Mouse (Mus musculus) hindbrain, embryonic 16.5 days (tissue): ENCODE measurements around the gene Gm11733. TPM values are rescaled to one million over a fixed set of nuclear protein-coding genes. Genes with fewer than 3 reads are reported as not detected.

Source experiments
- ATAC-seq: fragments of 200-750 bp; cut with Nextera tagmentation; 2 replicates; pipeline ENCODE4 v1.8.0; 2017; ENCODE audit warnings: moderate TSS enrichment, moderate library complexity
- H3K27ac ChIP-seq: fragments of 300-500 bp; sonication (generic); 2 replicates; pipeline ENCODE4 v1.5.1; 2014; ENCODE audit warnings: low read depth, mild to moderate bottlenecking, control low read depth, low read length, moderate library complexity
- H3K27me3 ChIP-seq: fragments of 300-500 bp; sonication (generic); replicated peaks from 2 replicates; pipeline ENCODE4 v1.6.1; 2014; ENCODE audit warnings: low read length; ENCODE audit not compliant: control insufficient read depth, insufficient read depth
- H3K36me3 ChIP-seq: fragments of 300-500 bp; sonication (generic); 2 replicates; pipeline ENCODE4 v1.6.1; 2014; ENCODE audit warnings: mild to moderate bottlenecking, low read length, moderate library complexity, mixed read lengths; ENCODE audit not compliant: control insufficient read depth, insufficient read depth
- H3K4me1 ChIP-seq: fragments of 300-500 bp; sonication (generic); 2 replicates; pipeline ENCODE4 v1.6.1; 2014; ENCODE audit warnings: low read depth, low read length; ENCODE audit not compliant: control insufficient read depth, insufficient read depth
- H3K4me2 ChIP-seq: fragments of 300-500 bp; sonication (generic); 2 replicates; pipeline ENCODE4 v1.6.1; 2014; ENCODE audit warnings: mild to moderate bottlenecking, low read length, control low read depth, moderate library complexity
- H3K4me3 ChIP-seq: fragments of 300-500 bp; sonication (generic); 2 replicates; pipeline ENCODE4 v1.5.1; 2014; ENCODE audit warnings: mild to moderate bottlenecking, low read length, control low read depth, moderate library complexity
- H3K9ac ChIP-seq: fragments of 300-500 bp; sonication (generic); 2 replicates; pipeline ENCODE4 v1.6.1; 2014; ENCODE audit warnings: low read depth, mild to moderate bottlenecking, control low read depth, low read length, moderate library complexity
- H3K9me3 ChIP-seq: fragments of 300-500 bp; sonication (generic); 2 replicates; pipeline ENCODE4 v1.6.1; 2014; ENCODE audit warnings: mild to moderate bottlenecking, low read length, moderate library complexity; ENCODE audit not compliant: control insufficient read depth
- WGBS: fragments of 180-500 bp; shearing (Covaris S2); extraction: QIAGEN DNeasy Blood & Tissue Kit; methylation state at CpG from one replicate; pipeline ENCODE4 v1.1.7; 2014; 5-methylcytosine and 5-hydroxymethylcytosine counted together
- polyA plus RNA-seq: library from polyadenylated mRNA; unstranded; fragments of >200 nt; fragmentation: Nextera tagmentation; extraction: Ambion mirVana; gene quantifications from 2 replicates; pipeline ENCODE4 v1.2.1, GENCODE M21; 2015

The Gm11733 gene
- polyA plus RNA-seq = 0.06 TPM in 2 replicates

DNA sequence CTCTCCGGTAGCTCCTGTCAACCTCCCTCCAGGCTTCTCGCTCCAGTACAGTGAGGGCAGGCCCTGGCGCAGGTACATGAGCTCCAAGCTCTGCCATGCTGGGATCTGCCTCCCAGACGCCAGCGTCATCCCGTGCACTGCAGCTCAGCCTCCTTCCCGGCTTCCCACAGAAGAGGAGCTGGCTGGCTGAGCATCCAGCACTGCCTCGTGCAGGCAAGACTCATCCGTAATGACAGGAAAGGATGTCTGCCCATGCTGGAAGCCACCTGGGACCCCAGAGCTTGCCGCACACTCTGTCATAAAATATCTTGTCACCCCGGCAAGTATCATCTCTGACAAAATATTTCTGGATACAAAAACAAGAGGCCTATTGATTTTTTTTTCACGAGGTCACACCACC lies at the start of gene Gm11733:
Gm11733 (plus strand) TSS at position 171 of the 400 bp plus-strand sequence.
- WGBS = 13% methylated on average over 12 of the region's 12 CpGs
- no peaks in the 10 kb centered on the region for H3K36me3 ChIP-seq
- no peak within 1 kb of the TSS for H3K4me3 ChIP-seq
- 0 out of 2 replicates have a peak, but pooled peaks cover 2% of the 10 kb centered on the region for H3K9me3 ChIP-seq
- H3K4me1 ChIP-seq = peaks cover 35% of the 10 kb centered on the region
- H3K9ac ChIP-seq = peak within 1 kb of the TSS; percentile 15; the same call in 1 of the 2 replicates
- peak; percentile 47; the same call in 1 of the 2 replicates for ATAC-seq
- H3K27me3 ChIP-seq = 0 out of 2 replicates have a peak, but pooled peaks cover 2% of the 10 kb centered on the region
- peak within 1 kb of the TSS; percentile 36; the same call in 1 of the 2 replicates for H3K4me2 ChIP-seq
- H3K27ac ChIP-seq = peak within 1 kb of the TSS; percentile 68

GRCm38 (mm10) chr11:117436401-117437109 lies 47.6 kb upstream of the Gm11733 start:
- peak; percentile 95 for ATAC-seq
- Histone ChIP-seq H3K9me3 (no peaks in the 10 kb centered on the region), H3K27ac (peak overlapping the region; percentile 41), H3K4me2 (peak overlapping the region; percentile 45), H3K4me1 (peaks cover 38% of the 10 kb centered on the region), H3K4me3 (peak overlapping the region; percentile 12; the same call in 1 of the 2 replicates), H3K27me3 (no peaks in the 10 kb centered on the region), H3K36me3 (no peaks in the 10 kb centered on the region), H3K9ac (peak overlapping the region; percentile 45)
- WGBS = 12% methylated on average over 22 of the region's 22 CpGs

- Histone ChIP-seq H3K27me3 (no peaks in the 10 kb centered on the region), H3K9me3 (no peaks in the 10 kb centered on the region), H3K27ac (peak overlapping the region; percentile 41), H3K9ac (peak overlapping the region; percentile 23), H3K4me2 (peak overlapping the region; percentile 45), H3K4me3 (no peak overlapping the region; the same call in 1 of the 2 replicates), H3K4me1 (peaks cover 38% of the 10 kb centered on the region), H3K36me3 (no peaks in the 10 kb centered on the region)
- 14% methylated on average over 7 of the region's 7 CpGs for WGBS
- ATAC-seq = no peak
Measured at GRCm38 (mm10) chr11:117437110-117437490, 47.1 kb upstream of the Gm11733 start.

DNA sequence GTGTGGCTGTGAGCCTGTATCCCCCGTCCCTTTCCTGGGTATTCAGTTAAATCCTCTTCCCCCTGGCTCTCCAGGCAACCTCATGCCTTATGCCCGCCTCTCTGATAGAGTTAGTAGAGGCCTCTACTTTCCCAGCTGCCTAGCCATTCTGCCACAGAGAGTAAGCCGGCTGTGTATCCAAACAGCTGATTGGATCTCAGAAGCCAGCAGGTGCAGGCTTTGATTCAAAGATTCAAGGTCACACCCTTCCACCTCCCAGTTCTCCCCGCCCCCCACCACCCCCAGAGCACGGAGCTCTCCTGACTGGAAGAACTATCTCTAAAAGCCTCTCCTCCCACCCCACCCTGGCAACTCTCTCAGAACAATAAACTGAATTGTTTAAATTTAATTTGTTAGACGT lies 45.8 kb upstream of the Gm11733 start:
- no peak overlapping the region for H3K4me3 ChIP-seq
- no peaks in the 10 kb centered on the region for H3K36me3 ChIP-seq
- WGBS = 27% methylated on average over 6 of the region's 6 CpGs
- H3K27me3 ChIP-seq = no peaks in the 10 kb centered on the region
- no peak overlapping the region for H3K9ac ChIP-seq
- H3K9me3 ChIP-seq = no peaks in the 10 kb centered on the region
- peaks cover 38% of the 10 kb centered on the region for H3K4me1 ChIP-seq
- no peak for ATAC-seq
- H3K27ac ChIP-seq = no peak overlapping the region
- no peak overlapping the region for H3K4me2 ChIP-seq

GRCm38 (mm10) chr11:117440865-117441425 lies 43.2 kb upstream of the Gm11733 start:
- Histone ChIP-seq H3K36me3 (no peaks in the 10 kb centered on the region), H3K4me2 (peak overlapping the region; percentile 19), H3K27me3 (no peaks in the 10 kb centered on the region), H3K4me1 (peaks cover 37% of the 10 kb centered on the region), H3K9ac (0 out of 2 replicates have a peak overlapping the region, but pooled peaks have one; percentile 6), H3K27ac (no peak overlapping the region), H3K9me3 (no peaks in the 10 kb centered on the region), H3K4me3 (no peak overlapping the region)
- 12% methylated on average over 22 of the region's 22 CpGs for WGBS
- no peak for ATAC-seq

- no peaks in the 10 kb centered on the region for H3K36me3 ChIP-seq
- H3K4me1 ChIP-seq = peaks cover 12% of the 10 kb centered on the region
- H3K27ac ChIP-seq = no peak overlapping the region
- no peak for ATAC-seq
- no peak overlapping the region for H3K4me3 ChIP-seq
- H3K4me2 ChIP-seq = no peak overlapping the region
- H3K9me3 ChIP-seq = no peaks in the 10 kb centered on the region
- 52% methylated on average over 2 of the region's 2 CpGs for WGBS
- H3K27me3 ChIP-seq = no peaks in the 10 kb centered on the region
- H3K9ac ChIP-seq = no peak overlapping the region
Measured at GRCm38 (mm10) chr11:117444090-117444489, 40.1 kb upstream of the Gm11733 start.

DNA sequence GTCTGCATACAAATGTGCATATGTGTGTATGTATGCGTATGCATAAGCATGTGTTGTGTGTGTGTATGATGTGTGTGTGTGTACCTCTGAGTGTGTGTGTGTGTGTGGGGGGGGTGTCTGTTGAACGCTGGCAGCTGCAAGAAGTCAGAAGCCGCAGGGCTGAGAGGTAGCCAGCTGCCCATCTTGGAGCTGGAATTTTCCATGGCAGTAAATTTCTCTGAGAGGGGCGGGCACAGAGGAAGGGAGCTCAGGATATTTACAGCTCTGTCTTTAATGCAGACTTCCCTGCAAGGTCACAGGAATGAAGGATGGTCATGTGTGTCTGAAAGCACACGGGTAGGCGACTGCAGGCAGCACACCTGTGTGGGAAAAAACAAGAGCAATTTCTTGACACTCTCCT lies 38.5 kb upstream of the Gm11733 start:
- H3K4me3 ChIP-seq = no peak overlapping the region
- H3K4me2 ChIP-seq = no peak overlapping the region
- no peak overlapping the region for H3K27ac ChIP-seq
- H3K27me3 ChIP-seq = no peaks in the 10 kb centered on the region
- no peak for ATAC-seq
- peak overlapping the region; percentile 41; the same call in 1 of the 2 replicates for H3K9ac ChIP-seq
- peaks cover 7% of the 10 kb centered on the region for H3K4me1 ChIP-seq
- WGBS = 49% methylated on average over 6 of the region's 6 CpGs
- H3K36me3 ChIP-seq = no peaks in the 10 kb centered on the region
- H3K9me3 ChIP-seq = no peaks in the 10 kb centered on the region

- no peak overlapping the region for H3K27ac ChIP-seq
- no peaks in the 10 kb centered on the region for H3K36me3 ChIP-seq
- H3K4me3 ChIP-seq = no peak overlapping the region
- H3K9ac ChIP-seq = no peak overlapping the region
- H3K27me3 ChIP-seq = no peaks in the 10 kb centered on the region
- no peaks in the 10 kb centered on the region; the same call in 1 of the 2 replicates for H3K4me1 ChIP-seq
- WGBS = 27% methylated on average over 10 of the region's 10 CpGs
- H3K4me2 ChIP-seq = no peak overlapping the region
- ATAC-seq = no peak
- H3K9me3 ChIP-seq = no peaks in the 10 kb centered on the region
Measured at GRCm38 (mm10) chr11:117454086-117454485, 30.1 kb upstream of the Gm11733 start.

- no peak for ATAC-seq
- Histone ChIP-seq H3K27ac (no peak overlapping the region), H3K9me3 (no peaks in the 10 kb centered on the region), H3K4me2 (no peak overlapping the region), H3K4me3 (no peak overlapping the region), H3K9ac (no peak overlapping the region), H3K36me3 (no peaks in the 10 kb centered on the region), H3K4me1 (peaks cover 18% of the 10 kb centered on the region), H3K27me3 (peaks cover 6% of the 10 kb centered on the region; the same call in 1 of the 2 replicates)
- WGBS = 4% methylated on average over 8 of the region's 8 CpGs
Measured at GRCm38 (mm10) chr11:117459148-117459547, 25.0 kb upstream of the Gm11733 start.
